Comparison of ENCODE assay signal across 39 mouse cellular contexts in the genomic region with DNA sequence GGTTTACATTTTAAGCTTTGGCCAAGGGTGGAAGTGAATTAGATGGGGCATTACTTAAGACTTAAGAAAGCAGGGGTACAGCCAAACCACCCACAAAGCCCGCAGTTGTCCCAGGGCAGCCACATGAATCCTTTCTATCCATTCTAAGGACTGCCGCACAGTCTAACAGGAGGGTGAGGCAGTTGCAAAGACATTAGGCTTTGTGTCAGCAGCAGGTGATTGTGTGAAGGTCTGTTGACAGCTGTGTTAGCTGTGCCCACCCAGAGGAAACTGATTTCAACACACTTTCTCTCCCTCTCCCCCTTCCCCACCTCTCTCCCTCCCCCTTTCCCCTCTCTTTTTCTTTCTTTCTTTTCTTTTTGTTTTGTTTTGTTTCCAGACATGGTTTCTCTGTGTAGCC. TPM values are rescaled to one million over a fixed set of nuclear protein-coding genes. Genes with fewer than 3 reads are reported as not detected.
"Had no signal": no experiment of that assay in that cellular context is flagged by ENCODE, and none has a peak within 500 bp of the region (broad histone marks: within the 10 kb centered on the region; RNA-seq: fewer than 3 reads in every experiment).

No protein-coding gene starts in this region.

- H3K9me3 ChIP-seq: heart, embryonic 12.5 days; heart, embryonic 13.5 days; hindbrain, embryonic 10.5 days; hindbrain, embryonic 12.5 days; hindbrain, embryonic 15.5 days; intestine, embryonic 15.5 days; kidney, embryonic 15.5 days had no signal

- H3K4me3 ChIP-seq: heart, embryonic 12.5 days; heart, embryonic 13.5 days; hindbrain, embryonic 10.5 days; hindbrain, embryonic 12.5 days; hindbrain, embryonic 13.5 days; hindbrain, embryonic 15.5 days; intestine, embryonic 15.5 days; kidney, embryonic 15.5 days; layer of hippocampus, adult 2 months; left cerebral cortex, adult 2 months had no signal

- H3K4me1 ChIP-seq: hindbrain, embryonic 12.5 days; hindbrain, embryonic 13.5 days; intestine, embryonic 15.5 days had no signal

- DNase-seq: heart, postnatal 14 days; heart, postnatal 36 days; heart, postnatal 4 days; kidney, adult 11 months; kidney, adult 18-20 months; kidney, adult 2 months; kidney, adult 8-10 months; kidney, postnatal 10 days; kidney, postnatal 14 days; kidney, postnatal 25 days; kidney, postnatal 36 days; kidney, postnatal 4 days; layer of hippocampus, adult 9-11 months; layer of hippocampus, postnatal 36 days had no signal

- ATAC-seq: hindbrain, embryonic 16.5 days; inflammation-experienced regulatory T-cells, adult 6 months; intestine, embryonic 15.5 days; intestine, embryonic 16.5 days; intestine, postnatal 0 days had no signal

- H3K27me3 ChIP-seq: heart, embryonic 12.5 days; heart, embryonic 13.5 days; hindbrain, embryonic 12.5 days; hindbrain, embryonic 13.5 days; hindbrain, embryonic 15.5 days; intestine, embryonic 15.5 days; kidney, embryonic 15.5 days had no signal

- H3K4me2 ChIP-seq: heart, embryonic 11.5 days; heart, embryonic 12.5 days; heart, embryonic 13.5 days; hindbrain, embryonic 12.5 days; hindbrain, embryonic 13.5 days; hindbrain, embryonic 14.5 days; hindbrain, embryonic 15.5 days; intestine, embryonic 15.5 days; kidney, embryonic 15.5 days had no signal

- H3K36me3 ChIP-seq: heart, embryonic 12.5 days; heart, embryonic 13.5 days; hindbrain, embryonic 10.5 days; hindbrain, embryonic 12.5 days; hindbrain, embryonic 13.5 days; hindbrain, embryonic 15.5 days; intestine, embryonic 15.5 days; kidney, embryonic 15.5 days had no signal

- H3K27ac ChIP-seq: hindbrain, embryonic 10.5 days; hindbrain, embryonic 12.5 days; hindbrain, embryonic 13.5 days; hindbrain, embryonic 14.5 days; hindbrain, embryonic 15.5 days; hindbrain, postnatal 0 days; intestine, embryonic 15.5 days; kidney, embryonic 15.5 days; kidney, postnatal 0 days; layer of hippocampus, adult 2 months; left cerebral cortex, adult 2 months had no signal

- H3K9ac ChIP-seq: heart, embryonic 12.5 days; hindbrain, embryonic 12.5 days; hindbrain, embryonic 13.5 days; hindbrain, embryonic 14.5 days; hindbrain, embryonic 15.5 days; intestine, embryonic 15.5 days; kidney, embryonic 15.5 days had no signal

RNA-seq across cellular contexts. Expression of a gene that starts 21.9 kb away (rescaled TPM):
- total RNA-seq: heart, adult 8-10 months; heart, postnatal 36 days; heart, postnatal 4 days; hematopoietic stem cell, adult 5-6 weeks; hindbrain, postnatal 0 days; layer of hippocampus, adult 2 months; layer of hippocampus, adult 8-10 months; layer of hippocampus, postnatal 36 days; left cerebral cortex, adult 2 months; left cerebral cortex, adult 8-10 months had no signal
- polyA plus RNA-seq: heart, embryonic 12.5 days; heart, embryonic 13.5 days; heart, embryonic 14.5 days; heart, postnatal 0 days; intestine, postnatal 0 days; kidney, postnatal 0 days; large intestine, adult 2 months had no signal
